Mouse (Mus musculus) bone marrow macrophage, adult 2 months (primary cell): ENCODE data around the gene Sag.

Experiments used
- CTCF ChIP-seq: IDR thresholded peaks from 2 replicates; pipeline ENCODE4 v1.5.1; 2012; ENCODE audit warnings: low read depth, mild to moderate bottlenecking, low read length, moderate library complexity
- POLR2A ChIP-seq: IDR thresholded peaks from 2 replicates; pipeline ENCODE4 v1.6.1; 2012; ENCODE audit warnings: mild to moderate bottlenecking, low read depth, low read length, borderline replicate concordance

DNA sequence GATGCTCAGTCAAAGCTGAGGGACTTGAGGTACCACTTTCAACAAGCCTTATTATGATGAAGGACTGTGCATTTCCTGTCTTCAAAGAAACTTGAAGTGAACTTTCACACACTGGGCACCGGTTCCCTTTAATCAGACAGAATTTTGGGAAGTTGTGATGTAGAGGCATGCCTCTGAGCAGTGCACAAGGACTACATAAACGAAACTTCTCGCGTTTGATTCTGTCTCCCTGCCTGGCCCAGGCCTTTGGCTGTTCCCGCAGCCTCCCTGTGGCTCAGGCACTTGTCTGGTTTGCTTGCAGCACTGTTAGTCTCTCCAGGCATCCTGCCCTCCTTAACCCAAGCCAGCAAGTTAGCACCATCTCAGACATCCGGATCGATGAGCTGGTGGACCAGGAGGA is 10.2 kb downstream of the Sag start:
- no peak for TF ChIP-seq CTCF
- no peak for TF ChIP-seq POLR2A
